ENCODE assay signal across 9 mouse cellular contexts in genomic region chr4:83383899-83384490, GRCm38 (mm10). TPM values are rescaled to one million over a fixed set of nuclear protein-coding genes. Genes with fewer than 3 reads are reported as not detected.
DNase-seq lines count a peak whose midpoint lies in the region; ATAC-seq and TF ChIP-seq lines count a peak whose summit lies in the region.
"Had no signal": no experiment of that assay in that cellular context is flagged by ENCODE, and none has a peak within 500 bp of the region (broad histone marks: within the 10 kb centered on the region; RNA-seq: fewer than 3 reads in every experiment).

No protein-coding gene starts in this region.

- H3K36me3 ChIP-seq in midbrain, embryonic 15.5 days (replicated peaks) = no peaks in the 10 kb centered on the region
- H3K36me3 ChIP-seq: limb, embryonic 15.5 days had no signal

- H3K27me3 ChIP-seq in midbrain, embryonic 15.5 days (replicated peaks) = no peaks in the 10 kb centered on the region
- H3K27me3 ChIP-seq: limb, embryonic 15.5 days had no signal

- 52% methylated on average over 6 of the region's 6 CpGs for WGBS in midbrain, embryonic 15.5 days

- no peaks in the 10 kb centered on the region for H3K4me1 ChIP-seq in midbrain, embryonic 15.5 days
- H3K4me1 ChIP-seq: limb, embryonic 15.5 days had no signal

- TF ChIP-seq CTCF in brain, embryonic 14.5 days (IDR thresholded peaks at IDR 0.05; ENCODE audit: borderline replicate concordance, extremely low read depth, insufficient read depth, insufficient read length) = peak; percentile 23; the same call in 1 of the 2 replicates

- peak; percentile 86 for ATAC-seq in granulocyte monocyte progenitor cell, adult 5-6 weeks (replicated peaks; ENCODE audit: poor library complexity, severe bottlenecking)
- no peak for ATAC-seq in monocyte, adult 5-6 weeks (replicated peaks; ENCODE audit: insufficient number of reproducible peaks, low FRiP score, low TSS enrichment, poor library complexity, severe bottlenecking)
- ATAC-seq in midbrain, embryonic 15.5 days (replicated peaks) = no peak

- TF ChIP-seq POLR2A in brain, embryonic 14.5 days (IDR thresholded peaks at IDR 0.05; ENCODE audit: borderline replicate concordance, extremely low read depth, insufficient read depth, insufficient read length, poor library complexity, severe bottlenecking) = no peak

- DNase-seq in layer of hippocampus, adult 11-12 months (ENCODE audit: low spot score) = peak; percentile 44
- DNase-seq in layer of hippocampus, adult 8-10 months (ENCODE audit: low spot score in 2 of 2) = no peak
- DNase-seq in ES-CJ7 (ENCODE audit: low read depth, low spot score) = peak; percentile 34
- DNase-seq in brain, embryonic 14.5 days (ENCODE audit: low read depth) = peak; percentile 73
- DNase-seq in lung, postnatal 25 days (ENCODE audit: low spot score) = peak; percentile 43

- no peak overlapping the region for H3K9ac ChIP-seq in midbrain, embryonic 15.5 days
- H3K9ac ChIP-seq: limb, embryonic 15.5 days had no signal

- no peak overlapping the region for H3K4me2 ChIP-seq in midbrain, embryonic 15.5 days
- H3K4me2 ChIP-seq: limb, embryonic 15.5 days had no signal

- H3K4me3 ChIP-seq in midbrain, embryonic 15.5 days = no peak overlapping the region
- H3K4me3 ChIP-seq: limb, embryonic 15.5 days had no signal

- no peaks in the 10 kb centered on the region for H3K9me3 ChIP-seq in midbrain, embryonic 15.5 days
- H3K9me3 ChIP-seq: limb, embryonic 15.5 days had no signal

- H3K27ac ChIP-seq in midbrain, embryonic 15.5 days = no peak overlapping the region
- H3K27ac ChIP-seq: limb, embryonic 15.5 days had no signal

RNA-seq across cellular contexts. Expression of gene Snapc3, which starts 33.5 kb away (rescaled TPM):
- 10 to 100 TPM; 32.6 to 39.8 (median 35.6) TPM for total RNA-seq in layer of hippocampus, adult 8-10 months (2022)
- polyA plus RNA-seq in brain, embryonic 14.5 days (2012; rRNA removed) = 58.4 and 77.0 TPM in 2 replicates
- 17.6 and 17.9 TPM in 2 replicates for total RNA-seq in granulocyte monocyte progenitor cell, adult 5-6 weeks (2014; fragmentation: Nextera tagmentation)
- 30.4 and 41.8 TPM in 2 replicates for total RNA-seq in granulocyte monocyte progenitor cell, adult 5-6 weeks (2017)
- 31.8 to 72.7 TPM (median 37.9 TPM) in 3 replicates for total RNA-seq in monocyte, adult 5-6 weeks (2017)
- polyA plus RNA-seq in midbrain, embryonic 15.5 days (2015; fragmentation: Nextera tagmentation; extraction: Ambion mirVana) = 75.1 and 75.3 TPM in 2 replicates

RNA-seq across cellular contexts. Expression of gene Ttc39b, which starts 59.9 kb away (rescaled TPM):
- total RNA-seq in layer of hippocampus, adult 8-10 months (2022) = 10 to 100 TPM; 31.6 to 45.7 (median 39.1) TPM
- 6.2 and 10.6 TPM in 2 replicates for polyA plus RNA-seq in brain, embryonic 14.5 days (2012; rRNA removed)
- total RNA-seq in granulocyte monocyte progenitor cell, adult 5-6 weeks (2014; fragmentation: Nextera tagmentation) = 0.19 TPM in 1 of 2 replicates, not detected in the other
- 0.26 and 1.6 TPM in 2 replicates for total RNA-seq in granulocyte monocyte progenitor cell, adult 5-6 weeks (2017)
- total RNA-seq in monocyte, adult 5-6 weeks (2017) = 21.4 to 51.4 TPM (median 30.0 TPM) in 3 replicates
- 5.6 and 6.0 TPM in 2 replicates for polyA plus RNA-seq in midbrain, embryonic 15.5 days (2015; fragmentation: Nextera tagmentation; extraction: Ambion mirVana)

Comparison
In these comparisons a context has a peak if more than half of its experiments do, and no peak if none do; other contexts are left out.
1. DNase-seq: peak in layer of hippocampus, adult 11-12 months (single experiment), ES-CJ7 (single experiment), brain, embryonic 14.5 days (single experiment) and lung, postnatal 25 days (single experiment); none in layer of hippocampus, adult 8-10 months (0 of 2).